Mouse (Mus musculus) lung, adult 2 months (tissue): Measurements from ENCODE around the gene Gm49380. TPM values are rescaled to one million over a fixed set of nuclear protein-coding genes. Genes with fewer than 3 reads are reported as not detected.

Experiments used
- DNase-seq: peaks from one replicate; pipeline ENCODE4 v3.0.0; 2022
- H3K4me1 ChIP-seq: fragments of 200-500 bp; 2 replicates; pipeline ENCODE4 v1.6.1; 2011; ENCODE audit warnings: low read length; ENCODE audit not compliant: control insufficient read depth, insufficient read depth
- H3K4me3 ChIP-seq: fragments of 200-500 bp; replicated peaks from 2 replicates; pipeline ENCODE3; 2011; ENCODE audit warnings: low read depth, mild to moderate bottlenecking, control low read depth, low read length; ENCODE audit errors: extremely low read depth
- CTCF ChIP-seq: fragments of 200-500 bp; IDR thresholded peaks from 2 replicates; pipeline ENCODE4 v1.5.1; 2011; ENCODE audit warnings: mild to moderate bottlenecking, low read length, control low read depth; ENCODE audit not compliant: insufficient read depth
- POLR2A ChIP-seq: fragments of 200-500 bp; IDR thresholded peaks from 2 replicates; pipeline ENCODE4 v1.6.1; 2011; ENCODE audit warnings: low read depth, mild to moderate bottlenecking, control low read depth, low read length, borderline replicate concordance; ENCODE audit errors: extremely low read depth
- WGBS: fragments of 180-500 bp; shearing (Covaris S2); methylation state at CpG from one replicate; pipeline ENCODE4 v1.1.7; 2018; 5-methylcytosine and 5-hydroxymethylcytosine counted together
- polyA plus RNA-seq: library from polyadenylated mRNA; depleted of rRNA; stranded (reverse); fragments of >200 nt; gene quantifications from 2 replicates; pipeline ENCODE4 v1.2.3, GENCODE M21; 2012

The Gm49380 gene
- polyA plus RNA-seq, 1 experiment: not detected

- Histone ChIP-seq H3K4me1 (no peaks in the 10 kb centered on the region), H3K4me3 (no peak overlapping the region)
- TF ChIP-seq CTCF (no peak), POLR2A (no peak)
- 27% methylated on average over 1 of the region's 1 CpGs for WGBS
- no peak for DNase-seq
These were observed 59.4 kb downstream of the Gm49380 start for GRCm38 (mm10) chr9:44053936-44054335.

- Histone ChIP-seq H3K4me3 (no peak overlapping the region), H3K4me1 (no peaks in the 10 kb centered on the region)
- DNase-seq: no peak
- no peak for TF ChIP-seq CTCF
- TF ChIP-seq POLR2A: no peak
- 64% methylated on average over 3 of the region's 3 CpGs for WGBS
These were observed 60.4 kb downstream of the Gm49380 start for GRCm38 (mm10) chr9:44052855-44053254.

- WGBS: 78% methylated on average over 8 of the region's 8 CpGs
- no peak overlapping the region for H3K4me3 ChIP-seq
- no peaks in the 10 kb centered on the region for H3K4me1 ChIP-seq
- no peak for DNase-seq
- TF ChIP-seq POLR2A: no peak
- TF ChIP-seq CTCF: no peak
These were observed 63.7 kb downstream of the Gm49380 start for GRCm38 (mm10) chr9:44049381-44050165.

GRCm38 (mm10) chr9:44048541-44049380 lies 64.5 kb downstream of the Gm49380 start:
- H3K4me1 ChIP-seq: no peaks in the 10 kb centered on the region
- no peak overlapping the region for H3K4me3 ChIP-seq
- no peak for TF ChIP-seq CTCF
- TF ChIP-seq POLR2A: no peak
- WGBS: 71% methylated on average over 15 of the region's 15 CpGs
- no peak for DNase-seq

GRCm38 (mm10) chr9:44047571-44048490 lies 65.5 kb downstream of the Gm49380 start:
- Histone ChIP-seq H3K4me3 (no peak overlapping the region), H3K4me1 (no peaks in the 10 kb centered on the region)
- TF ChIP-seq CTCF: no peak
- TF ChIP-seq POLR2A: no peak
- 67% methylated on average over 14 of the region's 14 CpGs for WGBS
- no peak for DNase-seq

- no peak for DNase-seq
- Histone ChIP-seq H3K4me3 (no peak overlapping the region), H3K4me1 (no peaks in the 10 kb centered on the region)
- 41% methylated on average over 6 of the region's 6 CpGs for WGBS
- TF ChIP-seq CTCF (no peak), POLR2A (no peak)
These were observed 66.2 kb downstream of the Gm49380 start for GRCm38 (mm10) chr9:44047071-44047470.

- no peak for DNase-seq
- TF ChIP-seq CTCF: no peak
- TF ChIP-seq POLR2A: no peak
- H3K4me3 ChIP-seq: no peak overlapping the region
These were observed 66.9 kb downstream of the Gm49380 start for GRCm38 (mm10) chr9:44046426-44046825.

GRCm38 (mm10) chr9:44045884-44046272 lies 67.4 kb downstream of the Gm49380 start:
- H3K4me1 ChIP-seq: no peaks in the 10 kb centered on the region
- no peak for TF ChIP-seq CTCF
- TF ChIP-seq POLR2A: no peak
- no peak overlapping the region for H3K4me3 ChIP-seq
- WGBS: 79% methylated on average over 5 of the region's 5 CpGs
- no peak for DNase-seq

More at GRCm38 (mm10) chr9:44046426-44046825, 66.9 kb downstream of the Gm49380 start:
- no peaks in the 10 kb centered on the region for H3K4me1 ChIP-seq
- WGBS: 76% methylated on average over 12 of the region's 12 CpGs
